Mouse (Mus musculus): Measurements from ENCODE around the gene Rag1.

Rag1 gene

GRCm38 (mm10) chr2:101649114-101649671, at the start of gene Rag1, which contains the start of gene B230118H07Rik:
Gene Rag1 (minus strand): TSS chr2:101649501.
Gene B230118H07Rik (minus strand): TSS chr2:101649532.
- in situ Hi-C loops (cut with MboI), result no loop called here

DNA sequence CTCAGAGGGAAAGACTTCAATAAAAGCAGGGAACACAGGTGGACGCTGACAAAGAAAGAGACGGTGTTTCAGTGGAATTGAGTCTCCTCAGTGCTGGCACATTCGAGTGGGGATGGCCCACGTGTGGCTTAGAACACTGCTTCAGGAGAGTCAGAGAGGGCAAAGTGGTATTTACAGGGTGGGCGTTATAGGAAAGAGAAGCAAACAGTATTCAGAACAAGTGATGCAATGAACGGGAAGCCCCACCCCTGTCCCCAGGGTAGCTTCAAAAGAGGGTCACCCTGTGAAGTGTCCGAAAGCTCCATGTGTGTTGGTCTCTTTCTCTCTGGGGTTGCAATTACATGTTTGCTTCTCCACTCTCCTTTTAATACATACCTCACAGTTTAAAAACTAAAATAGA, 46.3 kb upstream of the Rag1 start:
- in situ Hi-C loops (cut with MboI), result no loop called here

DNA sequence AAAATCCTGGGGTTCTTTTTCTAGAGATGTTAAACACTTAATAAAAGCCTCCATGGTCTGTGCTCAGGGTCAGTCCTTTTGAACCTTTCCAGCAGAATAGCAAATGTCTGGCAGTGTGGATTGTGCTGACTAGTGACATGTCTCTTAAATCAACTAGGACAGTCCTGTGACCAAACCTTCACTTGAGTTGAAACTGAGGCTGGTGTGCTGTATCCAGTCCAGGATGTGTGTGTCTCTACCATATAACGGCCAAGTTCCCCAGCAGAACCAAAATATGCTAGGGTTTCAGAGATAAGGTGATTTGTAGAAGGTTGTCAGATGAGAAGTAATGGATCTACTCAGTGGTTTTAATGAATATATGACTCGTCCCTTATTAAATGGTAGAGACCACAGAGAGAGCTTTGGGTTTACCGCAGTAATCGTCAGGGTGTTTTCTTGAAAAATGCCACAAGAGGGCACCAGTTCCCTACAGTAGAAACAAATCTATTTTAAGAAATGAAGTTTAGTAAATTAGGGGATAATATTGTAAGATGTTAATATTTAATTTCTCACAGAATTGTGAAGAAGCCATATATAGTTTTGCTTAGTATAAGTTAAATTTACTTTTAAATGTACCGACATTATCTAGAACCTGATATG, 44.4 kb upstream of the Rag1 start:
- in situ Hi-C loops (cut with MboI), result no loop called here

GRCm38 (mm10) chr2:101693043-101693442, 43.7 kb upstream of the Rag1 start:
- in situ Hi-C loops (cut with MboI), result no loop called here

GRCm38 (mm10) chr2:101690252-101690827, 41.0 kb upstream of the Rag1 start:
- in situ Hi-C loops (cut with MboI), result no loop called here

- in situ Hi-C loops (cut with MboI), result no loop called here
Observed at GRCm38 (mm10) chr2:101688011-101688410, 38.7 kb upstream of the Rag1 start.

DNA sequence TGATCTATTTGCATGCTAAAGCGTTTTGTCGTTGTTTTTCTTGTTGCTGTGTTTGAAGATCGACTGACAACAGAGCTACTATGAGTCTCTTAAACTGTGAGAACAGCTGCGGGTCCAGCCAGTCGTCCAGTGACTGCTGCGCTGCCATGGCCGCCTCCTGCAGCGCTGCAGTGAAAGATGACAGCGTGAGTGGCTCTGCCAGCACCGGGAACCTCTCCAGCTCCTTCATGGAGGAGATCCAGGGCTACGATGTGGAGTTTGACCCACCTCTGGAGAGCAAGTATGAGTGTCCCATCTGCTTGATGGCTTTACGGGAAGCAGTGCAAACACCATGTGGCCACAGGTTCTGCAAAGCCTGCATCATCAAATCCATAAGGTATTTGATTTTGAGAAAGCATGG, 35.1 kb upstream of the Rag1 start:
- in situ Hi-C loops (cut with MboI), result no loop called here

DNA sequence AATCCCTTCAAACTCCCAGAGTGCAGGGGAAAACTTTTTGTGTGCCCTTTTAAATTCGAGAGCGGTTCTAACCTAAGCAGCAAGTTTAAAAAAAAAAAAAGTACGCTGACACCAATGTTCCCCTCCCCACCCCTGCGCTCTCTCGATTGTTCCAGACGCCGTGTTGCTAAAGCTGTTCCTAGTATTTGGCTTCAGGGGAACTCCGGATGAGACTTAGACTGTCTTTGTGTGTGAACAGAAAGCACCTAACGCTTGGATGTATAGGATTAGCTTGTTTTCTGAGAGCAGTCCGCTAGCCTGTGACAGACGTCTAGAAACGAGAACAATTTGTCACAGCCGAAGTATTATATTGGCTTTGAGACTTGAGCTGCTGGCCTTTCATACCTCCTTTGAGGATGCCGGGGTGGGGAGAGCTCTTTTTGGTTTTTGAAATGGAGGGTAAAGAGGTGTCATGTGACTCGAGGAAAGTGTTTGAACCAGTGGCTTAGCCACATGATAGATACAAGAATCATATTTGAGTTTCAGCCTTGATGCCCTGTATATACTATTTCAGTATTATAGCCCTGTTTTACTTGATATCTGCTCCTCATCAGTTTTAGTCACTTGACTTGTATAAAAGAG, 30.0 kb upstream of the Rag1 start:
- in situ Hi-C loops (cut with MboI), result no loop called here

GRCm38 (mm10) chr2:101678236-101679021, 29.1 kb upstream of the Rag1 start, which contains the start of gene Traf6:
Gene Traf6 (plus strand): TSS chr2:101678429.
- in situ Hi-C loops (cut with MboI), result no loop called here

GRCm38 (mm10) chr2:101673547-101673946, 24.2 kb upstream of the Rag1 start:
- in situ Hi-C loops (cut with MboI), result no loop called here

DNA sequence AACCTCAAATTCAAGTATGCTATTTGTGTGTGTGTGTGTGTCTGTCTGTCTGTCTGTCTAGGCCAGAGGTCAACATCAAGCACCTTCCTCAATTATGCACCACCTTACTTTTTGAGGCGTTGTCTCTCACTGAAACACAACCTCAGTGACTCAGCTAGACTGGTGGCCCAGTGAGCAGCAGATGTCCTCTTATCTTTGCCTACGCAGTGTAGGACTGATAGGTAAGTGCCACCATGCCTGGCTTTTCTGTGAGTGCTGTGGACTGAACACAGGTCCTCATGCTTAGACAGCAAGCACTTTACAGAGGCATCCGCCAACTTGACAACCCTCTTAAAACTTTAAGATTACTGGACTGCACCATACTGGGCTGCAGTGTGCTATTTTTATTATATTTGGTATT, 19.4 kb upstream of the Rag1 start:
- in situ Hi-C loops (cut with MboI), result no loop called here

GRCm38 (mm10) chr2:101665703-101666092, 16.4 kb upstream of the Rag1 start:
- in situ Hi-C loops (cut with MboI), result no loop called here

- in situ Hi-C loops (cut with MboI), result no loop called here
Observed at GRCm38 (mm10) chr2:101665058-101665702, 15.9 kb upstream of the Rag1 start.

DNA sequence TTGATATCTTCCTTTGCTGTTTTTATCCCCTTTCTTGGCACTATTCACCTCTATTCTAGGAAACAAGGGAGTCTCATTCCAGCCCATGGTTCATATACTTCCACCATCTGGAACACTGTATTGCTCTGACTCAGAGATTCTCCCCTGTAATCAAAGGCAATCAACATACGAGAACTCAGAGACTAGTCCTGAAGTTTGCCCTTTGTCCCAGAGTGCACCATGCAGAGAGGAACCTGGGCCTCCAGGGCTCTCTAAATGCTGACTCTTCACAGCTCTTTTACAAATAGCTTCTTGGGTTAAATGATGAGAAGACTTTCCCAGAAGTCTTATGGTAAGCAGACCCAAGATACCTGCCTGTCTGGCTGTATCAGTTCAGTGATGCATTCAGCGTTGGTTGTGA, 11.2 kb upstream of the Rag1 start:
- in situ Hi-C loops (cut with MboI), result no loop called here

- in situ Hi-C loops (cut with MboI), result loop anchor here (10.0 kb wide), 1 partner anchor 178 kb away; no protein-coding TSS in a partner anchor
Observed at GRCm38 (mm10) chr2:101652921-101653597, 3.8 kb upstream of the Rag1 start.

DNA sequence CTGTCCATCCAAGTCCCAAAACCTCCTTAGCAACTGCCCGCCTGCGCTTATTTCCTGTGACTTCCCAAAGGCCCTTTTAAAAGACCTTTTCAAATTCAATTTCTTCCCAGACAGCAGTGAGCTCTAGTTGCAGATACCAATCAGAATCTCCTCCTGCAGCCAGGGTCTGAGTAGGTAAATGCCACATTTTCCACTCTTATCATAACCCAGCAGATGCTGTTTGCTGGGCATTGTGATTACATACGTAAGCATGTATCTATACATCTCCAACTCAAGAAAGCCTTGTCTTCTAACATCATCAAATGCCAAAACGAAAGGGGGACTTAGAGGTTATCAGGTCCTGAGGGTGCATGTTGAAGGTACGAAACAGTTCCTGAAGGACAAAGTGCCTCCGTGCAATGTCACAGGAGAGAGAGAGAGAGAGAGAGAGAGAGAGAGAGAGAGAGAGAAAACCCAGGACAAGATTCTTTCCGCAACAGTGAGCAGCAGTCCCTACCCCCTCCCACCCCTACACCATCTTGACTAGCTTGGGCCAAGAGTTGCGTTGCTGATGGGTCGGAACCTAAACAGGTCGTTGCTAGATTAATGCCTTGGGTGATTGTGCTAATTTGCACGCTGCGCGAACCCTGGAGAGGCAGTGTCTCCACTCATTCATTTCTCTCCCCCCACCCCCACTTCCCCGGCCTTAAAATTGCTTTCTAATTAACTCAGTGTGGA, 3.1 kb upstream of the Rag1 start:
- in situ Hi-C loops (cut with MboI), result loop anchor here (10.0 kb wide), 1 partner anchor 178 kb away; no protein-coding TSS in a partner anchor

- in situ Hi-C loops (cut with MboI), result loop anchor here (10.0 kb wide), 1 partner anchor 176 kb away; no protein-coding TSS in a partner anchor
Observed at GRCm38 (mm10) chr2:101650446-101650845, 1.1 kb upstream of the Rag1 start.

DNA sequence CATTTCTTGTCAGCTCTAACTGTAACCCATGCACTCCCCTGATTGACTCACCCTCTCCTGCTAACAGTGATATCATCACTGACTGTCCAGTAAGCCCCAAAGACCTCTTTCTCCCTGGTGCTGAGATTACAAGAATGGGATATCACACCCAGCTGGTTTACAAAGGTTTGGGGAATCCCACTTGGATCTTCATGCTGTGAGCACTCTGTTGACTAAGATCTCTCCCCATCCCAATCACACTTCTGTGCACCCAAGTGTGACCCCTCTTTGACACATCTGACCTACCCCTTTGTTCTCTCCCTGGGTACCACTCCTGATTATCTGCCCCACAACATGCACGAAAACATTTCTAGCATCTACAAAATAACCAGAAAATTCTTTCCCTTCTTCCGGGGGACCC, 940 bp downstream of the Rag1 start:
- in situ Hi-C loops (cut with MboI), result no loop called here

DNA sequence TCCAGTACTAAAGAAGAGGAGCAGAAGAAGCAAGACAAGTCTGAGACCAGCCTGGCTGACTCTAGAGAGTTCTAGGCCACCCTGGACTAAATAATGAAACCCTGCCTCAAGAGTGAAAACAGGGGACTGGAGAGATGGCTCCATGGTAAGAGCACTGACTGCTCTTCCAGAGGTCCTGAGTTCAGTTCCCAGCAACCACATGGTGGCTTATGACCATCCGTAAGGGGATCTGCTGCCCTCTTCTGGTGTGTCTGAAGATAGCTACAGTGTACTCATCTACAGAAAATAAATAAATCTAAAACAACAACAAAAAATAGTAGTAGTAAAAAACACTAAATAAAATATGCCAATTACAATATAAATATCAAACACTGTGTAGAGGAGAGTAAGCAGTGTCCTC, 3.5 kb downstream of the Rag1 start:
- in situ Hi-C loops (cut with MboI), result no loop called here

DNA sequence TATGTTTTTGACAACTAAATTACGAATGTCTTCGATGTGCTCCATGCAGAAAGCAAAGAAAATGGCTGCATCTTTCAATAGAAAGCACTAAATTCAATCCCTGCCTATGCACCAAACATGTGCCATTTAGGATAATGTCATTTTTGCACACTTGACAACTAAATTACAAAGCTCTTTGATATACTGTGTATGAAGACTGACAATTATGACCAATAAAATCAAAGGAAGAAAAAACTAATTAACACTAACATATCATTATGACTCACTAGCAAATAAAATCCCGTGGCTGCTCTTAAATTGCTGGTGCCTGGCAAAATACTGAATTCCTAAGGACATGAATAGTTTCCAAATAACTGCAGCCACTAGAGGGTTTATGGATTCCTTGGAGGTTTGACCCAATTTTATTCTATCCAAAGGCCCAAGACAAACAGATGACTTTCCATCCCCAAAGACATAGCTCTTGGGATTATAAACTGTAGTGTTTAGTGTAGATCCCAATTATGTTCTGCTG, 9.4 kb downstream of the Rag1 start:
- in situ Hi-C loops (cut with MboI), result no loop called here
